Mouse (Mus musculus): ENCODE measurements around the gene Fam43a. TPM values are rescaled to one million over a fixed set of nuclear protein-coding genes. Genes with fewer than 3 reads are reported as not detected.

The Fam43a gene
- polyA plus RNA-seq, 2 experiments from 2014 or later: 0.42 to 0.79 TPM

DNA sequence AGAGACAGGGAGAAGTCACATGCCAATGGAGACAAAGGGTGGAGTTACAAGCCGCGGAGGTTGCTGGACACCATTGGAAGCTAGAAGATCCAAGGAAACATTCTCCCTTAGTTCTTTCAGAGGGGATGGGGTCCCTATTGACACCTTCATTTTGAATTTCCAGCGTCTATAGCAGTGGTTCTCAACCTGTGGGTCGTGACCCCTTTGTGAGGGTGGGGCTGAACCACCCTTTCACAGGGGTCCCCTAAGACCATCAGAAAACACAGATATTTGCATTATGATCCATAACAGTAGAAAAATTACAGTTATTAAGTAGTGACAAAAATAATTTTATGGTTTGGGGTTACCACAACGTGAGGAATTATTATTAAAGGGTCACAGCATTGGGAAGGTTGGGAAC is 30.0 kb downstream of the Fam43a start:
- no peak for ATAC-seq

DNA sequence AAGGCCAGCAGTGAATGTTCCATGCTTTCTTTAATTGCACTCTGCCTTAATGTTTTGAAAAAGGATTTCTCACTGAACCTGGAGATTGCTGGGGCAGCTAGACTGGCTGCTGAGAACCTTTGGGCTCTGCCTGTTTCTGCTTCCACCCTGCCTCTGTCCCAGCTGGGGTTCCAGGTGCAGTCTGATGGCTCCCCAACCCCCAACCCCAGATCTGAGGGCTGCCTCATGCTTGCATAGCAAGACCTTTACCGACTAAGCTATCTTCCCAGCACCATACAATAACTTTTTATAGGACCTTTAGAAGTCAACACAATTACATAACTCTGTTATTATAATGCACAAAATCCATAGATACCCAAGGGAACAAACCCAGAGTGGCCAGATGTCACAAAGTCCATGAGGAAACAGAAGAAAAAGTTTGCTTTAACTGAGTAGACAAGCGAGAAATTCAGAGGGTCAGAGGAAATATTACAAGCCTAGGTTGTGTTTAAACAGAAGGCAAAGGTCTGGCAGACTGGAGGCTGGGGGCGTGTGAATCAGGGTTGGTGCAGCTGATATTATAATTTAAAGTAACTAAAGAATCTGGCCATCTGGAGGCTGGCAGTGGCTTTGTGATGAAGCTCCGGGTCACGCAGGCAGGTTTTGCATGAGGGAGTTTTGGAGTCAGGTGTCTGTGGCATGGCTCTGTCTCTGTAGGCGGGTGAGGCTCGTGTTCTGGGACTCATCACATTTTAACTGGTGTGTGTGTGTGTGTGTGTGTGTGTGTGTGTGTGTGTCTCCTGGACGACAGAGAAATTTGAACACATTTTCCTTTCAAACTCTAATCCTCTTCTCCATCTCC is 34.6 kb downstream of the Fam43a start:
- no peak for ATAC-seq

DNA sequence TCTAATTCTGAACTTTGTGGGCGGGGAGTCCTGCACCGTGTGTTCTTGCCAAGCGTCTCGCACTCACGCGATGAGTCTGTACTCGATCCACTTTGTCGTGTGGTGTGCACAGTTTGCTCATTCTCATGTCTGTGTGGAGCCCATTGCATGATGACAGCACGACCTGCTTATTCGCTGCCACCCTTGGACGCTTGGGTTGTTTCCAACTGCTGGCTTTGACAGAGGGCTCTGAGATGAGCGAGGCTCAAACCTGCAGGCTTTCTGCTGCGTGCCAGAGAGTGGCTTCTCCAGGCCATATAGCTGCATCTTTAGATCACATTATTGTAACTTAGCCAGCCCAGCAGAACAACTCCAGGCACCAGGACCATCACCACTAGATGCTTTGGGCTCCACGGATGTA is 39.1 kb downstream of the Fam43a start:
- no peak for ATAC-seq

DNA sequence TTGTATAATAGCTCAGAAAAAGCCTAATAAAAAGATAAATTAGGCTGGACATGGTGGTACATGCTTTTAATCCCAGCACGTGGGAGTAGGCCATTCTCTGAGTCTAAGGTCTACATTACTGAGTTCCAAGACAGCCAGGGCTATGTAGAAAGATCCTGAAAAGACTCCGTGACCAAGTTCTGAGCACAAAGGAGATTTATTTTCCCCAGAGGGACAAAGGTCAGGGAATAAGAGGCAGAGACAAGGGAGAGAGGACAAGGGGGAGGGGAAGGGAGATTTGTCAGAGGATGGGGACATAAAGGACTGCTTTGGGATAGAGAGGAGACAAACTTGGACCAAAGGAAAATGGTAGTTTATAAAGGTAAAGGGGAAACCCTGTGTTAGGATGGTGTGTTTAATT is 41.1 kb downstream of the Fam43a start:
- ATAC-seq: no peak

DNA sequence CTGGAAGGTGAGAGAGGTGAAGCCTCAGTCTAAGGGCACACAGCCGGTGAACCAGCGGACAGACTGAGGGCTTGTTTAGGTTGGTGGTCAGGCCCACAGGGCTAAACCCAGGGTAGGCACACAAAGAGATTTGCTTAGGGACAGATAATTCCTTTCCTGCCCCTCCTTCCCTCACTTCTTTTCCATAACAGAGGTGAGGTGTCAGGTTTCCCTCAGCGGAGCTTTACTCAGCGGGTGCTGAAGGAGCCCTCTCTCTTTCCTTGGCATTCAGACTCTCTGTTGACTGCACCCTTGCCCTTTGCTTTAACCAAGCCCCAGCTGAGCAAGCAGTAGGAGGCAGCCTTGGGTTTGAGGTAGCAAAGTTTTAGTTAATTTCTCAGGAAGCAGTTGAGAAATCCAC is 41.9 kb downstream of the Fam43a start:
- no peak for ATAC-seq

DNA sequence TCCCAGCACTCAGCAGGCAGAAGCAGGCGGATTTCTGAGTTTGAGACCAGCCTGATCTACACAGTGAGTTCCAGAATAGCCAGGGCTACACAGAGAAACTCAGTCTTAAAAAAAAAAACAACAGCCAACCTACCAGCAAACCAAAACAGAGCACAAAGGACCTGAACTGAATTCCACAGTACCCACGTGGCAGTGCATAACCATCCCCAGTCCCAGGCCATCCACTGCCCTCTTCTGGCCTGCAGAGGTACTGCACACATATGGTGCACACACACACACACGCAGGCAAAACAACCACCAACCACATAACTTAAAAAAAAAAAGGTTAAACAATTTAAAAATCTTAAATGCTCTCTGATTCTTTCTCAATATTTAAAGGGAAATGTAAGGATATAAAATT is 42.7 kb downstream of the Fam43a start:
- no peak for ATAC-seq

DNA sequence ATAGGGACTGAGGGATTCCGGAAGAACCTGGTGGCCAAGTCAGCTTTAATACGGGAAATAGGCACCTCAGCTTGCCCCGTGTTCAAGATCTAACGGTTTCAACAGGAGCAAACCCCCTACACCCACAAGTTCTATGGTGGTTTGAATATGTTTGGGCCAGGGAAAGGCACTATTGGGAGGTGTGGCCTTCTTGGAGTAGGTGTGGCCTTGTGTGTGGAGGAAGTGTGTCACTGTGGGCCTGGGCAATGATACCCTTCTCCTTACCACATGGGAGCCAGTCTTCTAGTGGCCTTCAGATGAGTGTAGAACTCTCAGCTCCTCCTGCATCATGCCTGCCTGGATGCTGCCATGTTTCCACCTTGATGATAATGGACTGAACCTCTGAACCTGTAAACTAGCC is 45.5 kb downstream of the Fam43a start:
- no peak for ATAC-seq

DNA sequence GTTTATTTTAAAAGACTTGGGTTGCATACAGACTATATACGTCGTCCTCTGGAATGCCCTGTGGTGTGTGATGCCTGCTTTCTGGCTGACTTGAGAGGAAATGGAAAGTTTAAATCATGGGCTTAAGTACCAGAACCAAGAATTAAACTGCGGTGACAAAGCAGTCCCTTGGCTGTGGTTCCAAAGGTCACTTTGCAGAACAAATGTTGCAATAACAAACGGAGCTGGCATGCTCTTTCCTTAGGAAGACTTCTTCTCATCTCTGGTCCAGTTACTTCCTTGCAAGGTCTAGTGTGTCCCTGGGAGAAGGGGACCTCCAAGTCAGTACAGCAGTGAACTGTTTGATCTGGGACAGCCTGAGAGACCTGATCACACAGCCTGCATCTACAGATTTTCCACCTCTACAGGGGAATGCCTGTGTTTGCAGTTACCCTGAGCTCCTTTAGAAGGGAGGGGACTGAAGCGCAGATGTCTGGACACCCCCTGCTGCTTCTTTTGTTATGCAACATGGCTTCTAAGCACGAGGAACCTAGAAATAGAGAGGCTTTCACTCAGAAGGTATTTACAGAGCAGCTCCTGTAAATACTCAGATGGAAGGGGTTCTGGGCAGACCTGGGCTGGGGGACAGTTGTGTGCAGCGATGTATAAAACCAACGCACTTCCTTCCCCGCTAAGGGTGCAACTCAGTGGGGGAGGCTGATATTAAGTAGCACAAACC is 46.5 kb downstream of the Fam43a start:
- no peak for ATAC-seq

DNA sequence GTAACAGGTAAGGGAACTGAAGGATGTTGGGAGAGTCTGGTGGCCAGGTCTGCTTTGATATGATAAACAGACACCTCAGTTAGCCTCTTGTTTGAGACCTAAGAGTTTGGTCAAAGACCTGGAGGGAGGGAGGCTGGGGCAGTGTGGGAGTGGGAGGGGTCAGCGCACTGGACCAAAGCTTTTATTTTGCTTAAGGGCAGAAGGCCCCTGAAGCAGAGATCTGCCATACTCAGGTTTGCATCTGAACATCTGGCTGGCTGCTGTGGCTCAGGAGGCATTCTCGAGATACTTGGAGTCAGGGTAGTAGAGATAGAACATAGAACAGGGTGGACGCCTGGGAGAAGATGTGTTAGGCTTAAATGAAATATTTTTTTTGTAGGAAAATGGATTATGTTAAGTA is 47.3 kb downstream of the Fam43a start:
- no peak for ATAC-seq

DNA sequence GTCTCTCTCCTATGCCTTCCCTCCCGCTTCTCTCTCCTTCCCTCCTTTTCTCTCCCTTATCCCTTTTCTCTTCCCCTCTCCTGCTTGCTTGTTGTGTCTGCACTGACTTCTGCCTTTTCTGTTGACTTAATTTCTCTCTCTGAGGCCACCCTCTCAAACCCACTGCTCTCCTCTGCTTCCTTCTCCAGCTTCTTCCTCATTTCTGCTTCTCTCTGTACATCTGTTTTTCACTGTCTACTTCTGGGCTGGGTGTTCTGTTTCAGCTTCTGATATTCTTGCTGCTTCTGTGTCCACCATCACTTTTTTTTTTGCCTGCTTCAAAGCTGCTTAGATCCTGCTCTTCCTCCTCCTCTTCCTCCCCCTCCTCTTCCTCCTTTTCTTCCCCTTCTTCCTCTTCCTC is 51.8 kb downstream of the Fam43a start:
- no peak for ATAC-seq

Other genes starting within 250 kb of the Fam43a start
- gene Atp13a3, start 193.7 kb upstream of the Fam43a start, polyA plus RNA-seq (2017; shearing (Covaris generic)): 10 to 100 TPM in 1 of 2 experiments, 1 to 10 TPM in 1; 8.3 to 12.4 TPM
- gene Tmem44, start 48.9 kb upstream of the Fam43a start, polyA plus RNA-seq (2017; shearing (Covaris generic)): under 1 TPM in 1 of 2 experiments, not detected in 1; 0.85 TPM
- 10 to 100 TPM; 54.3 to 65.2 TPM for gene Lsg1, start 12.1 kb upstream of the Fam43a start, polyA plus RNA-seq (2017; shearing (Covaris generic))

All from activated CD4-positive, CD25-positive, alpha-beta regulatory T cell, adult 4 months (primary cell).